Mouse (Mus musculus) left cerebral cortex, postnatal 14 days (tissue): ENCODE results near the gene Rasal1. TPM values are rescaled to one million over a fixed set of nuclear protein-coding genes. Genes with fewer than 3 reads are reported as not detected.

Experiments
- DNase-seq, 2 experiments: peaks; one replicate each; pipeline ENCODE4 v3.0.0; 2021 to 2022; ENCODE audit warnings: low spot score in 2 of 2, mixed read lengths in 1 of 2
- intact Hi-C: fragments of 180-260 bp; cut with DNase I; formaldehyde crosslinking; loops from one replicate; pipeline ENCODE4 v1.15.1; 2025
- total RNA-seq, 2 experiments: library from RNA; stranded (reverse); gene quantifications; 2 replicates each; pipeline ENCODE4 v1.2.3; 2021

The Rasal1 gene
- total RNA-seq, 2 experiments from 2014 or later = 94.2 to 107 TPM

GRCm38 (mm10) chr5:120647814-120648491, 659 bp upstream of the Rasal1 start:
- peak; percentile 46 to 71 for DNase-seq
- intact Hi-C loops = no loop called here

- intact Hi-C loops = loop anchor here (1.0 kb wide), 1 partner anchor 28 kb away; no protein-coding TSS in a partner anchor
- peak; percentile 36 to 50 for DNase-seq
Observed at GRCm38 (mm10) chr5:120649374-120649933, 842 bp downstream of the Rasal1 start.

GRCm38 (mm10) chr5:120649938-120650337, 1.3 kb downstream of the Rasal1 start:
- intact Hi-C loops = loop anchor here (1.0 kb wide), 1 partner anchor 29 kb away; no protein-coding TSS in a partner anchor
- DNase-seq = no peak

GRCm38 (mm10) chr5:120651230-120651629, 2.6 kb downstream of the Rasal1 start:
- no peak for DNase-seq
- intact Hi-C loops = no loop called here

GRCm38 (mm10) chr5:120652915-120653701, 4.5 kb downstream of the Rasal1 start:
- peak; percentile 46 to 63 for DNase-seq
- intact Hi-C loops = no loop called here

GRCm38 (mm10) chr5:120653873-120654272, 5.3 kb downstream of the Rasal1 start:
- intact Hi-C loops = no loop called here
- no peak for DNase-seq

GRCm38 (mm10) chr5:120656281-120656751, 7.7 kb downstream of the Rasal1 start:
- peak; percentile 67 to 84 for DNase-seq

GRCm38 (mm10) chr5:120660816-120661215, 12.2 kb downstream of the Rasal1 start:
- intact Hi-C loops = no loop called here
- peak; percentile 60 to 84 for DNase-seq

More at GRCm38 (mm10) chr5:120656281-120656751, 7.7 kb downstream of the Rasal1 start:
- intact Hi-C loops = no loop called here

- intact Hi-C loops = no loop called here
- no peak for DNase-seq
Observed at GRCm38 (mm10) chr5:120664888-120665287, 16.3 kb downstream of the Rasal1 start.

- DNase-seq = no peak
- intact Hi-C loops = no loop called here
Observed at GRCm38 (mm10) chr5:120668761-120669160, 20.1 kb downstream of the Rasal1 start.

- no peak for DNase-seq
- intact Hi-C loops = no loop called here
Observed at GRCm38 (mm10) chr5:120670132-120670531, 21.5 kb downstream of the Rasal1 start.

GRCm38 (mm10) chr5:120671865-120672264, 23.3 kb downstream of the Rasal1 start:
- DNase-seq = no peak
- intact Hi-C loops = no loop called here

GRCm38 (mm10) chr5:120673626-120674025, 25.0 kb downstream of the Rasal1 start:
- intact Hi-C loops = loop anchor here (1.0 kb wide), 1 partner anchor 54 kb away; no protein-coding TSS in a partner anchor
- peak; percentile 76 to 78 for DNase-seq

GRCm38 (mm10) chr5:120674229-120675145, 25.9 kb downstream of the Rasal1 start:
- intact Hi-C loops = no loop called here
- DNase-seq = peak in 1 of 2 experiments; percentile 69

GRCm38 (mm10) chr5:120677516-120677915, 28.9 kb downstream of the Rasal1 start:
- intact Hi-C loops = no loop called here
- DNase-seq = no peak

- peak; percentile 96 to 98 for DNase-seq
- intact Hi-C loops = loop anchor here (1.0 kb wide), 1 partner anchor 31 kb away; the partner anchor contains the start of gene Dtx1
Observed at GRCm38 (mm10) chr5:120679676-120680555, 31.3 kb downstream of the Rasal1 start.

- DNase-seq = peak; percentile 49 to 62
- intact Hi-C loops = loop anchor here (1.0 kb wide), 1 partner anchor 30 kb away; the partner anchor contains the start of gene Dtx1
Observed at GRCm38 (mm10) chr5:120680918-120681317, 32.3 kb downstream of the Rasal1 start.
